Mouse (Mus musculus) cerebellum, adult 8-10 months (tissue): ENCODE results near the gene Nfatc2ip.

Experiments
- DNase-seq: peaks from one replicate; pipeline ENCODE4 v3.0.0; 2022

The Nfatc2ip gene

DNA sequence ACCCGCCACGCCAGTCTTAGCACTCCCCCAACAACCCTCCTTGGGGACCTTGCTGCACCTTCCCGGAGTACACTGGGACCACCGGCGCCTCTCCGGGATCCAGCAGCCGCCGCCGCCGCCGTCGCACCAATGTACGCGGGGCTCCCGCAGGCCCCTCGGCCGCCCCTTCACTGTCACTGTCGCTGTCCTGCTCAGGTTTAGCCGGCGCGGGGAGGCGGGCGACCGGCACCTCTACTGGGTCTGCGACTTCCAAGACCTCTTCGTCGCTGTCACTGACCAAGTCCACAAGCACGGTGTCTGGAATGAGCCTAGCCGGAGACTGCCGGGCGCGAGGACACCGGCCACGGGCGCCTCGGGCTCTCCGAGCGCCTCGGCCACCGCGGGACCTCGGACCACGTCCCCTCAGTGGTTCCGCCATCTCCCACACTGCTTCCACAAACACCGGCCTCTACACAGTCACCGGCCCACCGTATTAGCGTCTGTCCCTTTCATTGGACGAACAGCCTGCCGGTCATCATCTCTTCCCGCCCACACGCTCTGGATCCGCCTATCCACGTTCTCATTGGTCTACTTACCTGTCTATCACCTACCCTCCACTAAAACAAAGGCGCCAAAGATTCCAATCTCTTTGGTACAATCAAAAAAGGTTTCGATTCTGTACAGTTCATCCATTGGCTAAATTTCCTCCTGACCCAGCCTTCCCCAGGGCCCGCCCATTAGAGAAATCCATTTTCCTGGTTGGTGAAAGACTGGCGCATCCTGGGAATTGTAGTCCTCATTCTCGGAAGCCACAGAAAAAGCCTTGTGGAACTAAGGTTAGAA is at the start of gene Nfatc2ip:
Gene Nfatc2ip (minus strand): TSS at position 440 of the 822 bp plus-strand sequence.
- peak; percentile 98 for DNase-seq

DNA sequence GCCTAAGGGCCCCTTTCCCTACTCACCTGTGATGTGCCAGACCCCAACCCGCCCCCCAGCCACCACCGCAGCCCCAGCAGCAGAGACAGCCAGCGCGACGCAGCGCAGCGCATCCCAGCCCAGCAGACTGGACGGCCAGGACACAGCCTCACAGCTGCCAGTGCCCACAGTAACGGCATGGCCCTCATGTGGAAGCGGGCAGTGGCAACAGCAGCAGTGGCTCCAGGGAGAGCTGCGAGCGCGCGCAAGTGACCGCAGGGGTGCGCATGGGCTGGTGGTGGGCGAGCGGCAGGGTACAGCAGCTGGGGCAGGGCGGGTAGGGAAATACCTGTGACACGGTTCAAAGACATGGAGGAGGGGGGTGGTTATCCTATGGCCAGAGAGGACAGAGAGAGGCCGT is 49.7 kb upstream of the Nfatc2ip start:
- DNase-seq = no peak

DNA sequence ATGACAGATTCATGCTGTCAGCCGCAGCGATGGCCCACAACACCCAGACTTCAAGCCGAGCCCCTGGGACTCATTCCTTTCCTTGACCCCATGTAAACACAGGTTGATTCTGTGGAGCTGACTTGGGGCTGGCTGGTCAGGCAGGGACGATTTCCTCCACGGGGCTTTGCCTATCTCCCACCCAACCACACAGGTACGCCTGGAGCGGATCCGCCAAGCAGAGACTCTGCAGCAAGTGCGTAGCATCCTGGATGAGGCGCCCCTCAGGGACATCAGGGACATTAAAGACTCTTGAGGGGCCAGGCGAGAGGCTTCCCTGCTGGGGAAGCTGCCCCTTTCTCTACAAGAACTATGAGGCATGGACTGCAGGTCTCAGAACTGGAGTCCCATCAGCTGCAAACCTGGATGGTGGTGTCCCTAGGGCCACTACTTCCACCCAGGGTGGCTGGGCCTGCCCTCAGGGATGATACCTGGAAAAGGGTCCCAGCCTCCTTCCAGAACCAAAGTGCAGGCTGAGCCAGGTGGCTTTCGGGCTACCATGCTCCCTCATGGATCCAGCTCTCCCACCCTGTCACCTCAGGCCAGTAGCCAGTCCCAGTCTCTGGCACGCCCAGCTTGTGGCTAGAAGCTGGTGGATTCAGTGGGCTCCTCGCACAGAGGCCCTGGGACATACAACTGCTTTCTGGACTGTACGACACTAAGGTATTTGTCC is 48.7 kb upstream of the Nfatc2ip start:
- no peak for DNase-seq

DNA sequence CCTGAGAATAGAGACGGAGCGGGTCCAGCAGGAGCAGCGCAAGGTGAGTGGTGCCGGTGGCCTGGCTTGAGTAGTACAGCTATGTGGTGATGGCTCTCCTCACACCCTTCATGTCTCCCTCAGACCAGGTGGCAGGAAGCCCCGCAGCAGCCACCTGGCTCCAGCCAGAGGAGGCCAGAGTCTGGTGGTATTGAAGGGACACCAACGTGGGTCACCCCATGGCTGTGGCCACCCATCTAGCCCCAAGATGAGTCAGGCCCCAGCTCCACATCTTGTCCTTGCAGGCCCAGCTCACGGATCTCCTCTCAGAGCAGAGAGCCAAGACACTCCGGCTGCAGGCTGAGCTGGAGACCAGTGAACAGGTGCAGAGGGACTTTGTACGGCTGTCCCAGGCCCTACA is 48.0 kb upstream of the Nfatc2ip start:
- no peak for DNase-seq

DNA sequence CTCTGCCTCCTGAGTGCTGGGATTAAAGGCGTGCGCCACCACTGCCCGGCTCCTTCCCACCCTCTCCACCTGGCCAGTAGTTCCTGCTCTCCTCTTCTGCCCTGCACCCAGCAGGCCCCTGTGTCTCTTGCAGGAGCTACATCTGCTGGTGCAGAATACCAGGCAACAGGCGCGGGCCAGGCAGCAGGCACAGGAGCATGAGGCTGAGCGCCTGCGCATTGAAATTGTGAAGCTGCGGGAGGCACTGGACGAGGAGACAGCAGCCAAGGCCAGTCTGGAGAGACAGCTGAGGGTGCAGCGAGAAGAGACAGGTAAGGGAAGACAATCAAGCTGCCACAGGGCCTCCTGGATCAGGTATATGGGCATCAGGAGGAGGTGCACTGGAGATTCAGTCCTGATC is 47.5 kb upstream of the Nfatc2ip start:
- DNase-seq = no peak

DNA sequence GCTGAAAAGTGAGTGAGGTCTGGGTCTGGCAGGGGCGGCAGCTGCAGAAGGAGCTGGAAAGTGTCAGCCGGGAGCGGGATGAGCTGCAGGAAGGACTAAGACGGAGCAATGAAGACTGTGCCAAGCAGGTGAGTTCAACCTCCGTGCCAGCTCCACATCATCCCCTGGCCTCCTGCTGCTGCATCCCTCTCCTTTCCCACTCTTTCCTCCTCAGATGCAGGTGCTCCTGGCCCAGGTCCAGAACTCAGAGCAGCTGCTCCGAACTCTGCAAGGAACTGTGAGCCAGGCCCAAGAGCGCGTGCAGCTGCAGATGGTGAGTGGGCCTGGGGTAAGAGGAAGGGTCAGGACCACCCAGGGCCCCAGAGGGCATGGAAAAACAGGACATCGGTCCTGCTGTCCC is 43.6 kb upstream of the Nfatc2ip start:
- no peak for DNase-seq

DNA sequence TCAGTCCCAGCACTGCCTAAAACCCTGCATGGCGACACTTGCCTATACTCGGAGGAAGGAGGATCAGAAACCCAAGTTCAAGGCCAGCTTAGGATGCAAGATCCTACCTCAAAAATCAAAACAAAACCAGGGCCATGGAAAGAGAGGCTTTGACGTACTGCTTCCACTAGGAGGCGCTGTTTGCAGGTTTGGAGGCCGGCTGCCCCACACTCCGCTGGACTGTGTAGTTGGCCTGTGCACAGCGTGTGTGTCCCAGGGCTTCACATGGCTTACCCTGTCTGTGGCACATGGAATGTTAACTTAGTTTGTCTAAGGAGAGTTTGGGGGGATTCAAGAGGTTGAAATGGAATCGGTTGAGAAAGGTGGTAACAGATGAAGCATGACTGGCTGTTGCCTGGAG is 40.3 kb upstream of the Nfatc2ip start:
- DNase-seq = peak; percentile 47

DNA sequence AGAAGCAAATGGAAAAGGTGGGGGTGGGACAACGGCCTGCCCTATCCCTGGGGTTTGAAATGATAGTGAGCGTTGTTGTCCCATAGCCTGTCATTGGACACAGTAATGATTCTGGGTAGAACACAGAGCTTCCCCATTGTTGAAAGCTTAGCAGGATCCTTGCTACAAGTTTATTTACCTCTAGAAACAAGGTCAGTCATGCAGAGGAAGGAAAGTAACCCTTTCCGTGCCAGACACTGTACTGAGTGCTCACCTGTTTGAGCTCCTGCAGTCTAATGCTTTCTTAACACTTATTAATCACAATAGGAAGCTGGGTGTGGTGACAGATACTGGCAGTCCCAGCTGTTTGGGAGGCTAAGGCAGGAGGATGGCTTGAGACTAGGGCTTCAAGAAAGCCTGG is 39.3 kb upstream of the Nfatc2ip start:
- DNase-seq = no peak

DNA sequence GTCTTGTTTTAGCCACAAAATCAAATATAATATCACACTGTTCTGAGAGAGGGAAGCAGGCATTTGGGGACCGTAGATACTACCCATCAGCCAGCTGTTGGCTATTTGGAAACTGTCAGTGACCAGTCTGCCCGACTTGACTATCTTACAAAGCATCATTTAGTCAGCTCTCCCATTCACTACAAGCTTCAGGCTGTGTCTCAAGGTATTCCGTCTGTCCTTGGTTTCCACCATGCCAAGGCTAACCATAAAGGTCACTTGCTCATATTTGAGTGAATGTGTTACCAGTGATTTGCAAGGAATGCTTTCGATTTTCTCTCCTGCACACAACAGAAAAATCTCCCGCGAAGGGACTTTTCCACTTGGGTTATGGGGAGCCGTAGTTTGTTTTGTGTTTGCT is 38.2 kb upstream of the Nfatc2ip start:
- no peak for DNase-seq

DNA sequence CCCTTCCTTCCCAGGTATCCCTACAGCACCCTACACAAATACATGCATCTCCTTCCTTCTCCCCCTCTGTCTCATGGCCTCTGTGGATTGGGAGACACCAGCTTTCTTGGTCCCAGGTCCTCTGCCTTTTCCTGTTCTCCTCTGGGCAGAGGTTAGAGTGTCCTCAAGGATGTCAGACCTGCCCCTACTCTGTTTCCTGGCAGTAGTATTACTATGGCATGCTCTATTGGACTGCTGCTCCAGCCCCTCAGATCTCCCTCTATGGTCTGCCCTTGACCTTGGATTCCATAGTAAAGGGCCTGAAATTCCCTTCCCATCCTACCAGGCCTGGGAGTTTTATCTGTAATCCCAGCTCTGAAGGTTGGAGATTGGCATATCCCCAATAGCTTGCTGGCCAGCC is 33.6 kb upstream of the Nfatc2ip start:
- DNase-seq = no peak

DNA sequence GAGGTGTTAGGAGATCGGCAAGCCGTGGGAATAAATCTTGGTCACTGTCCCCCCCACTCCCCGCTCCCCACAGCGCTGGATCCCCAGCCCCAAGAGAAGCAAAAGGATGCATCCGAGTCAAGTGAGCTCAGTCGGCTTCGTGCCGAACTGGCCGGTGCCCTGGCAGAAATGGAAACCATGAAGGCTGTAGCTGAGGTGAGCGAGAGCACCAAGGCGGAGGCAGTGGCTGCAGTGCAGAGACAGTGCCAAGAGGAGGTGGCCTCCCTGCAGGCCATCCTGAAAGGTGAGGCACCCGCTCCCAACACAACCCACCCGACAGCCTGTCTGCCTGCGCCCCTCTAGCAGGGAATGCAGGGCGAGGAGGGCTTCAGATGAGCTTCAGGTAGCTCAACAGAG is 33.0 kb upstream of the Nfatc2ip start:
- no peak for DNase-seq

DNA sequence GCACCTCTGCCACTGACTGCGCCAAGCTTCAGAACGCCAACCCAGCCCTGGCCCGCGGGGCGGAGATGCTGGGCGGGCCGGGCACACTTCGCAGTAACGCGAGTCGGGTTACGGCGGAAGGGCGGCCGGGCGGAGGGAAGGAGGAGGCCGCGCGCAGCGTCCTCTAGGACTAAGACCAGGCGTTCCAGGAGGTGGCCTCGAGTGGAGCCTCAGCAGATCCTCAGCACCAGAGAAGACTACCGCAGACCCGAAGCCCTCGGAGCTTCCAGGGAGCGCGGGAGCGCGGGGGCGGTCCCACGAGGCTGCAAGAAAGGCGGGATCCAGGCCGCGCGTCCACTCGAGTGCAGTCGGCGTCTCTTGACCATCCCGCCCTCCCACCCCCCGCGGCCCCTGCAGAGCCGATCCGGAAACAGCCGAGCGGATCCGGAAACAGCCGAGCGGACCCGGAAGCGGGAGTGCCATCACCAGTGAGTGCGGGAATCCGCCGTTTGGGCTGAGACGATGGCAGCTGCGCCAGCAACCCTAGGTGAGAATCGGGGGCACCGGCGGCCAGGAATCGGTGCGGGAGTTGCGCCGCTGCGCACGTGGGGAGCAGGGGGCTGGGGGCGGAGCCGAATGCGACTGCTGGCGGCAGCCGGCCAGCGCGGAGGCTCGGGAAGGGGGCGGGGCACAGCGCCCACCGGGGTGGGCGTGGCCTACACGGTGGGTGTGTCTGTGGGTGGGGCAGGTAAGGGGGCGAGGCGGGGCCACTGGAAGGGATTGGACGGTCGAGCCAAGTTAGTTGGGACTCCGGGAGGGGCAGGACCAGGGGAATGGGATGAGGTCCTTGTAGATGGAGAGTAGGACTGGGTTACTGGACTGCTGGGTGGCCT is 32.3 kb upstream of the Nfatc2ip start, which contains the start of gene Rabep2:
Gene Rabep2 (plus strand): TSS at position 129 of the 872 bp plus-strand sequence.
- peak; percentile 99 for DNase-seq

DNA sequence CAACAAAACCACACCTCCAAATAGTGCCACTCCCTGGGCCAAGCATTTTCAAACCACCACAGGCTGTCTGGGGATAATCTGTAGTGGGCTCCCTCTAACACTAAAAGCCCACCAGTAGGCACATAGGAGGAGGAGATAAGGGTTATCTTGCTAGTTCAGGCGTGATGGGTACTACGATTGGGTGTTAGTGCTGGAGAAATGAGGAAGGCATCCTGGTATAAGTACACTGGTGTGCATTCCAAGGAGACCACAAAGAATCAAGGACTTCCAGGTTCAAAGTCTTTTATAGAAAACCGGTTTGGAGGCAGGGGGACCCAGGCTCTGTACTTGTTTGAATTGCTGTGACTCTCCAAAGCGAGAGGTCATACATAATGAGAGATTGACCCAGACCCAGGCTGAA is 31.6 kb upstream of the Nfatc2ip start:
- DNase-seq = peak; percentile 13

DNA sequence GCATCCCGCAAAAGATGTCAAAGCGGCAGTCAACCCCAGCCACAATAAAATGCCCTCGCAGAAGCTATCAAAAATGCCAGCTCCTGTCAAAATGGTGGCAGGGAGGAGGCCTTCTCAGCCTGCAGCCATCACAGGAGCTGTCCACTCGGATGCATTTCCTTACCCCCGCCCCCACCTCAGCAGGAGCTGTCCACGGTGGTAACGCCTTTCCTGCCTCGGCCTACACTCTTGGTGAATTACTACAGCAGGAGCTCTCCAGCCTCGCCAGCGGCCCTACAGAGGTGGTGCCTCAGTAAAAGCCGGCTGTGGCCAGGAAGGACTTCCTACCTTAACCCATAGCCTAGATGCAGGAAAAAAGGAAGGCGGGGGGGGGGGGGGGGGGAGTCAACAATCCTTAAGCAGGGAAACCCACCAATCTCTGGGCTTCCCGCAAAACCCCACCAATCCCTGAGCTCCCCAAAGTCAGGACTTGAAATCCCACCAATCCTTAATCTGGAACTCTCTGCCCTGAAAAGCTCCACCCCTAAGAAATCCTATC is 30.9 kb upstream of the Nfatc2ip start:
- no peak for DNase-seq

DNA sequence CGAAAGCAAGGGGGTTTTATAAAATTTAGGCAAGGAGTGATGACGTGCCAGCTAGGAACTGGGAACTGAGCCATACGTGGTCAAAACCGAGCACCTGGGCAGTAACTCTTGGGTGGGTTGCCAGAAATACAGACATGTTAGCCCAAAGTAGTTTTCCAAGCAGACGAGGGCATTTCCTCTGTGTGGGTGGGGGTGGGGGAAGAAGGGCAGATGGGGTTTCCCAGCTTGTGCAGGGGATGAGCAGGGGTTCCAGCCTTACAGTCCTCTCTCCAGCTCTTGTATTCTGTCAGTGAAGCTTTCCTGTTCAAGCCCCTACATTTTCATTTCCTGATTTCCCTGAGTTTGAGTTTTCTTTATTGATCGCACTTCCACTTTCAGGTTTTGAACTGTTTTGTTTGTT is 27.6 kb upstream of the Nfatc2ip start:
- DNase-seq = no peak

DNA sequence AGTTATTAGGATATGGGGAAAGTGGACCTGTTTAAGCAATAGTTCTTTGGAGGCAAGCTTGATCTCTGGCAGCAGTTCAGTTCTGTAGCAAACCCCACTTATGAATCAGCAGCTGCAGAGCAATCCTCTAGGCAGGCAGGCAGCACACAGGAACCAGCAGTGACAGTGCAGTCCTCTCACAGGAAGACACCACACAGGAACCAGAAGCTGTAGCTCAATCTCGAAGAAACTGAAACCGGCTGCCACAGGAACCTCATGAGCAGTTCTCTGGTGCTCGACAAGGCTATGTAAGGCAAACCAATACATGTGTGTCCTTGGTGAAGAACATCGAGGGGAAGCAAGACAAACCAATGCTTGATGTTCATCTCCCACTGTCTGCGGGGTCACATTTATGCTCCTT is 25.2 kb upstream of the Nfatc2ip start:
- no peak for DNase-seq

DNA sequence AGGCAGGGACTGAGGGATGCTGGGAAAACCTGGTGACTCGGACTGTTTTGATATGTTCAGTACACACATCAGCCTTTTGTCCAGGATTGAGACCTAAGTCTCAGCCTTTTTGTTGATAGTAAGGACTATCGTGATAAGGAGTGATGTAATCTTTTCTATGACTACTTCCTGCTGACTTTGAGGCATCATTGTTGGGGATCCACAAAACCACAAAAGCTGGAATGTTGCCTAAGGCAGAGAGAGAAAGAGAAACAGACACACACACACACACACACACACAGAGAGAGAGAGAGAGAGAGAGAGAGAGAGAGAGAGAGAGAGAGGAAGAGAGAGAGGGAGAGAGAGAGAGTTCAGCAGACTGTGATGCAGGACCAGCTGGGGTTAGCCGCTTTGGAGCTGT is 22.0 kb upstream of the Nfatc2ip start:
- no peak for DNase-seq

DNA sequence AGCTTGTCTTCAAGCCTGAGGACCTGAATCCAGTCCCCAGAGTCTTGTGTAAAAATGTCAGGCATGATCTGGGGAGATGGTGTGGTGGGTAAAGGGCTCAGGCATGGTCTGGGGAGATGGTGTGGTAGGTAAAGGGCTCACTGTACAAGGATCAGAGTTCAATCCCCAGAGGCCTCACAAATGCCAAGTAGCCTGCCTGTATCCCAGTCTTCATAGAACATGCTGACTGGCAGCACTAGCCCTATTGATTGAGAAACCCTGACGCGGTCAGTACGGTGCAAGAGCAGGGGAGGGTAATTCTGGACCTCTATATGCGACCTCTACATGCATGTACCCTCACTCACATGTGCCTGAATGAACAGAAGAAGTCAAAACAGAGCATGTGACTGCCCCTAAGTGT is 21.1 kb upstream of the Nfatc2ip start:
- DNase-seq = no peak

DNA sequence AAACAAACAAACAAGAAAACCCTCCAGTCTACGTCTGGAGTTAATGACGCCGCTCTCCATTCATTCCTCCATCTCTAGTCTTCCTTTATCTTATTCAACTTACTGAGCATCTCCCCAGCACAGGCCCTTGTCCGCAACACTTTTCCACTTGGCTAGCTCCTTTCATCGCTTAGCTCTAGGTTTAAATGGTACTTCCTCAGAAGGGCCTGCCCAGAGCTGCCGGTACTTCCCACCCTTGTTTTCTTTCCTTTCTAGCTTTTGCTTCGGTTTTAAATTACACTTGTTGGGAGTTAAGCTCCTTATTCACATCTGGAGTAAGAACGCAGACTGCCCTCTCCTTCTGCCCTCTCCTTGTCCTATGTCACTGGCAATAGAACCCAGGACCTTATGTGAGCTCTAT is 20.5 kb upstream of the Nfatc2ip start:
- no peak for DNase-seq

DNA sequence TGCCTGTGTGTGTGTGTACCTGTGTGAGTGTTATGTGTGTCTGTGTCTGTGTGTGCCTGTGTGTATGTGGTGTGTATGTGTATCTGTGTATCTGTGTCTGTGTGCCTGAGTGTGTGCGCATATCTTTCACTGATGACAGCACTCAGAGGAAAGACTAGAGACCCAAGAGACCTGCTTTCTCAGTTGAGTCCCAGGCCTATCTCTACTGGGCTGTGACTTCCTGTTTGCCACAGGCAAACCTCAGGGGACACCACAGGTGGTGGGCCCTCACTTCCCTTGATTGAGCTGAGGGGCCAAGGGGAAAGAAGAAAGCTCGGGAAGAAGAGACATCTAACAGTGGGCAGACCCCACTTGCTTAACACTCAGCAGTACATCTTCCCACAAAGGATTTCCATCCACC is 20.1 kb upstream of the Nfatc2ip start:
- no peak for DNase-seq

DNA sequence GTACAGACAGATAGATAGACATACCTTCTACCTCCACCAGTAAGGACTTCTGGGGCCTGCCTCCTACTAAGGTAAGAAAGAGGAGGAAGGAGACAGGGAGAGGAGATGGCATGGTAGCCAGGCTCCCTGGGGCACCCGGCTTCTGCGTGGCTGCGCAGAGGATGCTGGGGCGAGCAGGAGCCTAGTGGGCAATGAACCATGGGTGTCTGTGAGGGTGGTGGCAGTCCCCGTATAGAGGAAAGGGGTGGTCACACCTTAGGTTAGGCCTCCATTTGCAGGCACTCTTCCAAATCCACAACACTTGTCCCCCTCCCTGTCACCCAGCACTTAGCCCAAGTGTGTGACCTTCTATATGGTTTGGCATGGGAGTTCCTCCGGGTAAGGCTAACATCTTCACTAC is 18.2 kb upstream of the Nfatc2ip start, which contains the start of gene Cd19:
Gene Cd19 (minus strand): TSS at position 165 of the 400 bp plus-strand sequence.
- no peak for DNase-seq

DNA sequence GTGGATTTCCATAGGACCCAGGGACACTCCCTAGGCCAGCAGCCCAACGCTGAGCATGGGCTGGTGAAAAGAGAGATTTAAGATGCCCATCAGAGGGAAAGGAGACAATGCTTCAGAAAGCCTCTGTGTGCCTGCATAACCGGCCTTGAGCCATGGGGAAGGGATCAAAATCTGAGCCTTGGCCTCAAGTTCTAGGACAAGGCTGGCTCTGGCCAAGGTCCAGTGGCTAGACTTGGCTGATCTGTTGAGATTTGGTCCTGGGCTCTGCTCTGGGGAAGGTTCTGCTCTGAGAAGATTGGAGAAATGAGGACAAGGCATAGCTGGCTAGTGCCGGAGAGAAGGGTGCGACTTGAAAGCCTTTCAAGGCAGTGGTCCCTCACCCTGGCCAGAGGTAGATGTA is 14.5 kb upstream of the Nfatc2ip start:
- no peak for DNase-seq

DNA sequence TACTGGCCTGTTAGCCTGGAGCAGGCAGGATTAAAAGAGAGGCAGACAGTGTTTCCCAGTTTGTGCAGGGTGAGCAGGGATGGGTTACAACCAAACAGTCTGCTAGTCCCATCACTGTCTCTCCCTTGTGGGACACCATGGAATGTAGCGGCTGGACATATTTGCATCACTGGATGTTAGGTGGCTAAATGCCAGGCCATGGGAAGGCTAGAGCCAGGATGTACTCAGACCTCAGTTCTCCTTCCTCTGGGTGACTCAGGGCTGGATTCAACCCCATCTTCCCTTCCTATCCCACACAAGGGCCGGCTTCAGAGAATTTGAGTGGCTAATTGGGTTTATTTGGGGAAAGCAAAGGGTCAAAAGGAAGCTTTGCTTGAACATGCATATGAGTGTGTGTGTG is 12.1 kb upstream of the Nfatc2ip start:
- no peak for DNase-seq
